Mouse (Mus musculus): ENCODE results near the gene Supt6. TPM values are rescaled to one million over a fixed set of nuclear protein-coding genes. Genes with fewer than 3 reads are reported as not detected.

The Supt6 gene
- total and polyA plus RNA-seq, 3 experiments: 39.6 to 93.2 (median 59.8) TPM

GRCm38 (mm10) chr11:78247727-78248140 is 1.9 kb upstream of the Supt6 start:
- Histone ChIP-seq H3K9ac (ENCODE audit: control insufficient read depth, low read depth, low read length, poor library complexity, severe bottlenecking) (peak overlapping the region; percentile 57), H3K4me1 (ENCODE audit: control insufficient read depth in 1 of 2, insufficient read depth in 2 of 2, low read length in 2 of 2) (peaks cover 14 to 18% of the 10 kb centered on the region in 2 experiments), H3K36me3 (ENCODE audit: control insufficient read depth in 1 of 2, insufficient read depth in 2 of 2, low read length in 2 of 2) (peaks cover 14 to 30% of the 10 kb centered on the region in 2 experiments), H3K4me3 (ENCODE audit: control insufficient read depth in 1 of 2, insufficient read depth in 1 of 2, low read depth in 2 of 2, low read length in 2 of 2) (peak overlapping the region; percentile 54 to 72), H3K9me3 (replicated peaks; ENCODE audit: insufficient read depth, low read length) (no peaks in the 10 kb centered on the region), H3K79me2 (ENCODE audit: control insufficient read depth, insufficient read depth, low read length, poor library complexity) (peaks cover 57% of the 10 kb centered on the region), H3K27ac (ENCODE audit: control insufficient read depth, low read depth, low read length) (peak overlapping the region; percentile 61), H3K27me3 (ENCODE audit: control insufficient read depth in 1 of 2, insufficient read depth in 2 of 2, low read length in 2 of 2) (no peaks in the 10 kb centered on the region)
- TF ChIP-seq MYC (IDR thresholded peaks at IDR 0.05; ENCODE audit: low read depth, low read length) (0 out of 2 replicates have a peak, but pooled peaks have one; percentile 32), GATA1 (IDR thresholded peaks at IDR 0.05; ENCODE audit: low read depth, low read length) (peak; percentile 90), TCF12 (IDR thresholded peaks at IDR 0.05; ENCODE audit: low read depth, low read length) (no peak), POLR2A (IDR thresholded peaks at IDR 0.05; ENCODE audit: control insufficient read depth in 1 of 2, insufficient read depth in 1 of 2, low read depth in 1 of 2, low read length in 2 of 2, poor library complexity in 1 of 2) (peak in 1 of 2 experiments; percentile 64; a peak in 2 of 4 replicates), ETS1 (IDR thresholded peaks at IDR 0.05; ENCODE audit: low read depth, low read length) (0 out of 2 replicates have a peak, but pooled peaks have one; percentile 42), MEF2A (IDR thresholded peaks at IDR 0.05; ENCODE audit: extremely low read depth, insufficient replicate concordance, low read depth, low read length, poor library complexity, severe bottlenecking) (no peak), CHD1 (IDR thresholded peaks at IDR 0.05; ENCODE audit: low read depth, low read length) (0 out of 2 replicates have a peak, but pooled peaks have one; percentile 55), TBP (IDR thresholded peaks at IDR 0.05; ENCODE audit: low read depth, low read length) (peak; percentile 42; the same call in 1 of the 2 replicates), SMC3 (IDR thresholded peaks at IDR 0.05; ENCODE audit: low read depth, low read length) (no peak), E2F4 (IDR thresholded peaks at IDR 0.05; ENCODE audit: borderline replicate concordance, low read depth, low read length) (0 out of 2 replicates have a peak, but pooled peaks have one; percentile 11), TAL1 (IDR thresholded peaks at IDR 0.05; ENCODE audit: low read length) (no peak), MXI1 (IDR thresholded peaks at IDR 0.05; ENCODE audit: low read depth, low read length) (peak; percentile 69; the same call in 1 of the 2 replicates), USF1 (IDR thresholded peaks at IDR 0.05; ENCODE audit: low read depth, low read length) (peak; percentile 61; the same call in 1 of the 2 replicates), EP300 (IDR thresholded peaks at IDR 0.05; ENCODE audit: low read depth in 1 of 2, low read length in 2 of 2) (peak in 1 of 2 experiments; percentile 16; a peak in 1 of 4 replicates), BHLHE40 (IDR thresholded peaks at IDR 0.05; ENCODE audit: borderline replicate concordance, low read depth, low read length) (no peak), NRF1 (IDR thresholded peaks at IDR 0.05; ENCODE audit: insufficient read depth, low read depth, low read length, poor library complexity, severe bottlenecking) (no peak), MAX (IDR thresholded peaks at IDR 0.05; ENCODE audit: low read length) (0 out of 2 replicates have a peak, but pooled peaks have one; percentile 23), NELFE (IDR thresholded peaks at IDR 0.05; ENCODE audit: low read depth, low read length) (peak; percentile 37), KAT2A (conservative IDR thresholded peaks at IDR 0.05; ENCODE audit: low read depth, low read length) (peak; percentile 22; the same call in 1 of the 2 replicates), ZMIZ1 (IDR thresholded peaks at IDR 0.05; ENCODE audit: low read depth, low read length) (peak; percentile 72), CHD2 (IDR thresholded peaks at IDR 0.05; ENCODE audit: low read length) (peak; percentile 70), ELF1 (IDR thresholded peaks at IDR 0.05; ENCODE audit: low read depth, low read length) (peak; percentile 62), USF2 (IDR thresholded peaks at IDR 0.05; ENCODE audit: borderline replicate concordance in 1 of 2, insufficient read depth in 1 of 2, low read depth in 1 of 2, low read length in 2 of 2) (no peak), ZC3H11A (IDR thresholded peaks at IDR 0.05; ENCODE audit: low read depth, low read length) (no peak), SIN3A (IDR thresholded peaks at IDR 0.05; ENCODE audit: low read length) (peak; percentile 85), POLR2AphosphoS2 (IDR thresholded peaks at IDR 0.05; ENCODE audit: low read length) (0 out of 2 replicates have a peak, but pooled peaks have one; percentile 35), UBTF (IDR thresholded peaks at IDR 0.05; ENCODE audit: borderline replicate concordance, insufficient read depth, low read depth, low read length) (no peak), CTCF (IDR thresholded peaks at IDR 0.05 in 2 of 3, conservative IDR thresholded peaks at IDR 0.05 in 1 of 3; ENCODE audit: control insufficient read depth in 1 of 3, insufficient read depth in 1 of 3, low read depth in 2 of 3, low read length in 3 of 3, poor library complexity in 1 of 3, severe bottlenecking in 1 of 3) (no peak), HCFC1 (IDR thresholded peaks at IDR 0.05; ENCODE audit: low read depth, low read length) (peak; percentile 79), MAFK (IDR thresholded peaks at IDR 0.05; ENCODE audit: borderline replicate concordance, low read depth, low read length) (0 out of 2 replicates have a peak, but pooled peaks have one; percentile 25)
- DNase-seq (ENCODE audit: low read depth, low spot score): peak; percentile 96
